Mouse (Mus musculus) CH12.LX (cell line): Measurements from ENCODE around the gene Cnr2.

Experiments used
- NRF1 ChIP-seq: IDR thresholded peaks from 2 replicates; pipeline ENCODE4 v1.6.1; 2014; ENCODE audit warnings: low read depth, mild to moderate bottlenecking, inconsistent platforms, low read length, improper control_type of control experiment, moderate library complexity
- POLR2A ChIP-seq: IDR thresholded peaks from 2 replicates; pipeline ENCODE4 v1.6.1; 2011; ENCODE audit warnings: low read depth, mild to moderate bottlenecking, improper control_type of control experiment, low read length
- RCOR1 ChIP-seq: conservative IDR thresholded peaks from 2 replicates; pipeline ENCODE4 v1.6.1; 2012; ENCODE audit warnings: low read depth, mild to moderate bottlenecking, inconsistent platforms, low read length, improper control_type of control experiment
- TCF12 ChIP-seq: IDR thresholded peaks from 2 replicates; pipeline ENCODE4 v1.6.1; 2014; ENCODE audit warnings: low read depth, mild to moderate bottlenecking, inconsistent platforms, low read length, improper control_type of control experiment
- USF1 ChIP-seq: IDR thresholded peaks from 2 replicates; pipeline ENCODE4 v1.6.1; 2014; ENCODE audit warnings: low read depth, mild to moderate bottlenecking, inconsistent platforms, low read length, improper control_type of control experiment

GRCm38 (mm10) chr4:135879021-135879420 is 16.2 kb upstream of the Cnr2 start:
- TF ChIP-seq NRF1, result no peak
- no peak for TF ChIP-seq USF1
- no peak for TF ChIP-seq TCF12
- TF ChIP-seq POLR2A, result no peak
- no peak for TF ChIP-seq RCOR1
